Mouse (Mus musculus): ENCODE results near the gene Prmt7. TPM values are rescaled to one million over a fixed set of nuclear protein-coding genes. Genes with fewer than 3 reads are reported as not detected.

Gene Prmt7
- polyA plus RNA-seq, 1 experiment = 17.7 TPM

- TF ChIP-seq CTCF (conservative IDR thresholded peaks at IDR 0.05; ENCODE audit: insufficient read depth, insufficient read length, low read depth, low read length) = no peak
- no peak for TF ChIP-seq POLR2A (IDR thresholded peaks at IDR 0.05; ENCODE audit: low read depth, low read length)
- H3K27me3 ChIP-seq (replicated peaks; ENCODE audit: control insufficient read depth, insufficient read depth, low read length) = no peaks in the 10 kb centered on the region
- no peak overlapping the region for H3K27ac ChIP-seq (ENCODE audit: insufficient read depth, low read depth, low read length)
- 81% methylated on average over 4 of the region's 4 CpGs for WGBS
- no peaks in the 10 kb centered on the region for H3K4me1 ChIP-seq (ENCODE audit: control insufficient read depth, insufficient read depth, low read length)
- H3K4me3 ChIP-seq (ENCODE audit: insufficient read depth, low read depth, low read length) = no peak overlapping the region
- DNase-seq = no peak
- H3K36me3 ChIP-seq (ENCODE audit: control insufficient read depth, insufficient read depth, low read length) = no peaks in the 10 kb centered on the region
Measured at GRCm38 (mm10) chr8:106250186-106250585, 39.5 kb downstream of the Prmt7 start.

GRCm38 (mm10) chr8:106258169-106258568 lies 47.4 kb downstream of the Prmt7 start:
- Histone ChIP-seq H3K27ac (ENCODE audit: insufficient read depth, low read depth, low read length) (no peak overlapping the region), H3K27me3 (replicated peaks; ENCODE audit: control insufficient read depth, insufficient read depth, low read length) (no peaks in the 10 kb centered on the region), H3K4me1 (ENCODE audit: control insufficient read depth, insufficient read depth, low read length) (no peaks in the 10 kb centered on the region), H3K4me3 (ENCODE audit: insufficient read depth, low read depth, low read length) (no peak overlapping the region), H3K36me3 (ENCODE audit: control insufficient read depth, insufficient read depth, low read length) (no peaks in the 10 kb centered on the region)
- peak; percentile 5 for DNase-seq
- WGBS = 61% methylated on average over 1 of the region's 1 CpGs
- TF ChIP-seq POLR2A (IDR thresholded peaks at IDR 0.05; ENCODE audit: low read depth, low read length) (no peak), CTCF (conservative IDR thresholded peaks at IDR 0.05; ENCODE audit: insufficient read depth, insufficient read length, low read depth, low read length) (peak; percentile 48)

- 93% methylated on average over 10 of the region's 10 CpGs for WGBS
- no peak for DNase-seq
Measured at GRCm38 (mm10) chr8:106259579-106260255, 49.0 kb downstream of the Prmt7 start.

GRCm38 (mm10) chr8:106260894-106261293 lies 50.2 kb downstream of the Prmt7 start:
- Histone ChIP-seq H3K36me3 (ENCODE audit: control insufficient read depth, insufficient read depth, low read length) (no peaks in the 10 kb centered on the region), H3K27me3 (replicated peaks; ENCODE audit: control insufficient read depth, insufficient read depth, low read length) (no peaks in the 10 kb centered on the region), H3K4me3 (ENCODE audit: insufficient read depth, low read depth, low read length) (no peak overlapping the region), H3K27ac (ENCODE audit: insufficient read depth, low read depth, low read length) (no peak overlapping the region), H3K4me1 (ENCODE audit: control insufficient read depth, insufficient read depth, low read length) (no peaks in the 10 kb centered on the region)
- no peak for TF ChIP-seq POLR2A (IDR thresholded peaks at IDR 0.05; ENCODE audit: low read depth, low read length)
- no peak for TF ChIP-seq CTCF (conservative IDR thresholded peaks at IDR 0.05; ENCODE audit: insufficient read depth, insufficient read length, low read depth, low read length)
- DNase-seq = no peak
- 92% methylated on average over 4 of the region's 4 CpGs for WGBS

More at GRCm38 (mm10) chr8:106259579-106260255, 49.0 kb downstream of the Prmt7 start:
- Histone ChIP-seq H3K36me3 (ENCODE audit: control insufficient read depth, insufficient read depth, low read length) (no peaks in the 10 kb centered on the region), H3K27me3 (replicated peaks; ENCODE audit: control insufficient read depth, insufficient read depth, low read length) (no peaks in the 10 kb centered on the region), H3K4me3 (ENCODE audit: insufficient read depth, low read depth, low read length) (no peak overlapping the region), H3K4me1 (ENCODE audit: control insufficient read depth, insufficient read depth, low read length) (no peaks in the 10 kb centered on the region), H3K27ac (ENCODE audit: insufficient read depth, low read depth, low read length) (no peak overlapping the region)
- TF ChIP-seq POLR2A (IDR thresholded peaks at IDR 0.05; ENCODE audit: low read depth, low read length) (no peak), CTCF (conservative IDR thresholded peaks at IDR 0.05; ENCODE audit: insufficient read depth, insufficient read length, low read depth, low read length) (no peak)

- no peak for TF ChIP-seq CTCF (conservative IDR thresholded peaks at IDR 0.05; ENCODE audit: insufficient read depth, insufficient read length, low read depth, low read length)
- no peak for TF ChIP-seq POLR2A (IDR thresholded peaks at IDR 0.05; ENCODE audit: low read depth, low read length)
- 51% methylated on average over 5 of the region's 5 CpGs for WGBS
- no peak for DNase-seq
- Histone ChIP-seq H3K4me1 (ENCODE audit: control insufficient read depth, insufficient read depth, low read length) (no peaks in the 10 kb centered on the region), H3K36me3 (ENCODE audit: control insufficient read depth, insufficient read depth, low read length) (no peaks in the 10 kb centered on the region), H3K27me3 (replicated peaks; ENCODE audit: control insufficient read depth, insufficient read depth, low read length) (no peaks in the 10 kb centered on the region), H3K27ac (ENCODE audit: insufficient read depth, low read depth, low read length) (no peak overlapping the region), H3K4me3 (ENCODE audit: insufficient read depth, low read depth, low read length) (no peak overlapping the region)
Measured at GRCm38 (mm10) chr8:106262343-106262742, 51.6 kb downstream of the Prmt7 start.

- Histone ChIP-seq H3K4me3 (ENCODE audit: insufficient read depth, low read depth, low read length) (no peak overlapping the region), H3K4me1 (ENCODE audit: control insufficient read depth, insufficient read depth, low read length) (no peaks in the 10 kb centered on the region), H3K36me3 (ENCODE audit: control insufficient read depth, insufficient read depth, low read length) (no peaks in the 10 kb centered on the region), H3K27ac (ENCODE audit: insufficient read depth, low read depth, low read length) (no peak overlapping the region), H3K27me3 (replicated peaks; ENCODE audit: control insufficient read depth, insufficient read depth, low read length) (no peaks in the 10 kb centered on the region)
- TF ChIP-seq CTCF (conservative IDR thresholded peaks at IDR 0.05; ENCODE audit: insufficient read depth, insufficient read length, low read depth, low read length) (no peak), POLR2A (IDR thresholded peaks at IDR 0.05; ENCODE audit: low read depth, low read length) (no peak)
- 87% methylated on average over 4 of the region's 4 CpGs for WGBS
- no peak for DNase-seq
Measured at GRCm38 (mm10) chr8:106263928-106264327, 53.2 kb downstream of the Prmt7 start.

GRCm38 (mm10) chr8:106265398-106265797 lies 54.7 kb downstream of the Prmt7 start:
- Histone ChIP-seq H3K4me1 (ENCODE audit: control insufficient read depth, insufficient read depth, low read length) (no peaks in the 10 kb centered on the region), H3K27me3 (replicated peaks; ENCODE audit: control insufficient read depth, insufficient read depth, low read length) (no peaks in the 10 kb centered on the region), H3K4me3 (ENCODE audit: insufficient read depth, low read depth, low read length) (no peak overlapping the region), H3K36me3 (ENCODE audit: control insufficient read depth, insufficient read depth, low read length) (no peaks in the 10 kb centered on the region), H3K27ac (ENCODE audit: insufficient read depth, low read depth, low read length) (no peak overlapping the region)
- no peak for DNase-seq
- no peak for TF ChIP-seq POLR2A (IDR thresholded peaks at IDR 0.05; ENCODE audit: low read depth, low read length)
- no peak for TF ChIP-seq CTCF (conservative IDR thresholded peaks at IDR 0.05; ENCODE audit: insufficient read depth, insufficient read length, low read depth, low read length)
- WGBS = 86% methylated on average over 17 of the region's 17 CpGs
